In genomic region chr8:95390312-95390711, GRCm38 (mm10) we compare ENCODE assay signal across 13 mouse cellular contexts. TPM values are rescaled to one million over a fixed set of nuclear protein-coding genes. Genes with fewer than 3 reads are reported as not detected.
DNase-seq lines count a peak whose midpoint lies in the region; ATAC-seq and TF ChIP-seq lines count a peak whose summit lies in the region.
"Had no signal": no experiment of that assay in that cellular context is flagged by ENCODE, and none has a peak within 500 bp of the region (broad histone marks: within the 10 kb centered on the region; RNA-seq: fewer than 3 reads in every experiment).

No protein-coding gene starts in this region.

- no peaks in the 10 kb centered on the region for H3K36me3 ChIP-seq in kidney, postnatal 0 days (ENCODE audit: insufficient read depth, low read length)
- H3K36me3 ChIP-seq in limb, embryonic 10.5 days, result no peaks in the 10 kb centered on the region
- H3K36me3 ChIP-seq: heart, embryonic 12.5 days; hindbrain, embryonic 15.5 days; kidney, embryonic 15.5 days had no signal

- no peak overlapping the region for H3K9ac ChIP-seq in kidney, postnatal 0 days (ENCODE audit: low read depth, low read length)
- H3K9ac ChIP-seq: heart, embryonic 12.5 days; hindbrain, embryonic 15.5 days; kidney, embryonic 15.5 days had no signal

- no peak overlapping the region for H3K4me2 ChIP-seq in kidney, postnatal 0 days (ENCODE audit: low read length)
- H3K4me2 ChIP-seq: heart, embryonic 12.5 days; hindbrain, embryonic 15.5 days; kidney, embryonic 15.5 days had no signal

- H3K9me3 ChIP-seq in kidney, postnatal 0 days (replicated peaks; ENCODE audit: low read length), result no peaks in the 10 kb centered on the region
- H3K9me3 ChIP-seq in limb, embryonic 10.5 days (replicated peaks), result no peaks in the 10 kb centered on the region
- H3K9me3 ChIP-seq: heart, embryonic 12.5 days; hindbrain, embryonic 15.5 days; kidney, embryonic 15.5 days had no signal

- no peak for DNase-seq in kidney, postnatal 0 days (ENCODE audit: low spot score)
- DNase-seq in kidney, postnatal 36 days, result no peak
- DNase-seq in T-cell, adult 2 months (ENCODE audit: low spot score), result peak; percentile 53
- DNase-seq in limb, embryonic 10.5 days (ENCODE audit: low spot score), result no peak
- DNase-seq in thymus, postnatal 36 days, result peak; percentile 31 to 45
- DNase-seq in gastrocnemius, adult 8-10 months (ENCODE audit: low spot score in 2 of 2), result no peak
- no peak for DNase-seq in left cerebral cortex, postnatal 25 days (ENCODE audit: low spot score in 2 of 2)
- DNase-seq: cerebellum, postnatal 25 days; gastrocnemius, postnatal 14 days; lung, postnatal 4 days had no signal

- no peaks in the 10 kb centered on the region for H3K27me3 ChIP-seq in kidney, postnatal 0 days (ENCODE audit: insufficient read depth, low read length)
- H3K27me3 ChIP-seq in limb, embryonic 10.5 days (ENCODE audit: low read depth, poor library complexity, severe bottlenecking), result no peaks in the 10 kb centered on the region
- H3K27me3 ChIP-seq: heart, embryonic 12.5 days; hindbrain, embryonic 15.5 days; kidney, embryonic 15.5 days had no signal

- no peak for TF ChIP-seq CTCF in kidney, postnatal 0 days (IDR thresholded peaks at IDR 0.05; ENCODE audit: low read depth)

- H3K27ac ChIP-seq in kidney, postnatal 0 days, result 0 out of 2 replicates have a peak overlapping the region, but pooled peaks have one; percentile 13
- H3K27ac ChIP-seq in limb, embryonic 10.5 days, result peak overlapping the region; percentile 25
- H3K27ac ChIP-seq: hindbrain, embryonic 15.5 days had no signal

- intact Hi-C loops in left cerebral cortex, postnatal 25 days (cut with DNase I), result no loop called here

- peaks cover 12% of the 10 kb centered on the region; the same call in 1 of the 2 replicates for H3K4me1 ChIP-seq in kidney, postnatal 0 days (replicated peaks; ENCODE audit: insufficient read depth, low read length)
- H3K4me1 ChIP-seq in limb, embryonic 10.5 days, result peaks cover 10% of the 10 kb centered on the region
- H3K4me1 ChIP-seq: hindbrain, embryonic 15.5 days had no signal

- WGBS in kidney, postnatal 0 days, result 69% methylated on average over 4 of the region's 4 CpGs
- 67% methylated on average over 4 of the region's 4 CpGs for WGBS in limb, embryonic 10.5 days

- ATAC-seq in kidney, postnatal 0 days (replicated peaks; ENCODE audit: low FRiP score, low read depth), result no peak

- no peak overlapping the region for H3K4me3 ChIP-seq in kidney, postnatal 0 days (replicated peaks; ENCODE audit: low read depth, low read length)
- H3K4me3 ChIP-seq in limb, embryonic 10.5 days, result no peak overlapping the region
- H3K4me3 ChIP-seq: heart, embryonic 12.5 days; hindbrain, embryonic 15.5 days; kidney, embryonic 15.5 days had no signal

RNA-seq across cellular contexts. Expression of gene Mmp15, which starts 38.2 kb away (rescaled TPM):
- 5.0 and 5.8 TPM in 2 replicates for polyA plus RNA-seq in kidney, postnatal 0 days (2015; fragmentation: Nextera tagmentation; extraction: Ambion mirVana)
- 9.5 and 10.3 TPM in 2 replicates for polyA plus RNA-seq in limb, embryonic 10.5 days (2016; fragmentation: Nextera tagmentation; extraction: Ambion mirVana)
- total RNA-seq in gastrocnemius, adult 8-10 months (2022), result 10 to 100 TPM; 13.0 to 18.3 (median 14.1) TPM
- total RNA-seq in left cerebral cortex, postnatal 25 days (2021), result 10 to 100 TPM; 20.9 TPM

RNA-seq across cellular contexts. Expression of gene Cfap20, which starts 44.4 kb away (rescaled TPM):
- polyA plus RNA-seq in kidney, postnatal 0 days (2015; fragmentation: Nextera tagmentation; extraction: Ambion mirVana), result 126 and 129 TPM in 2 replicates
- 134 and 143 TPM in 2 replicates for polyA plus RNA-seq in limb, embryonic 10.5 days (2016; fragmentation: Nextera tagmentation; extraction: Ambion mirVana)
- total RNA-seq in gastrocnemius, adult 8-10 months (2022), result 1 to 10 TPM; 3.6 to 6.4 (median 5.3) TPM
- 10 to 100 TPM; 57.8 to 60.0 TPM for total RNA-seq in left cerebral cortex, postnatal 25 days (2021)

RNA-seq across cellular contexts. Expression of gene Usb1, which starts 58.2 kb away (rescaled TPM):
- polyA plus RNA-seq in kidney, postnatal 0 days (2015; fragmentation: Nextera tagmentation; extraction: Ambion mirVana), result 42.9 and 45.6 TPM in 2 replicates
- 42.0 and 45.2 TPM in 2 replicates for polyA plus RNA-seq in limb, embryonic 10.5 days (2016; fragmentation: Nextera tagmentation; extraction: Ambion mirVana)
- 1 to 10 TPM; 4.0 to 7.4 (median 6.1) TPM for total RNA-seq in gastrocnemius, adult 8-10 months (2022)
- 10 to 100 TPM; 13.5 to 14.0 TPM for total RNA-seq in left cerebral cortex, postnatal 25 days (2021)

RNA-seq across cellular contexts. Expression of gene Zfp319, which starts 58.6 kb away (rescaled TPM):
- 6.3 and 6.6 TPM in 2 replicates for polyA plus RNA-seq in kidney, postnatal 0 days (2015; fragmentation: Nextera tagmentation; extraction: Ambion mirVana)
- 10.3 and 11.5 TPM in 2 replicates for polyA plus RNA-seq in limb, embryonic 10.5 days (2016; fragmentation: Nextera tagmentation; extraction: Ambion mirVana)
- 1 to 10 TPM; 2.8 to 3.8 (median 2.9) TPM for total RNA-seq in gastrocnemius, adult 8-10 months (2022)
- total RNA-seq in left cerebral cortex, postnatal 25 days (2021), result 10 to 100 TPM; 15.0 to 17.5 TPM

Comparison
In these comparisons a context has a peak if more than half of its experiments do, and no peak if none do; other contexts are left out.
1. DNase-seq: peak in T-cell, adult 2 months (single experiment) and thymus, postnatal 36 days (2 of 2); none in kidney, postnatal 0 days (single experiment), kidney, postnatal 36 days (0 of 2), limb, embryonic 10.5 days (single experiment), gastrocnemius, adult 8-10 months (0 of 2) and left cerebral cortex, postnatal 25 days (0 of 2).
2. RNA of gene Cfap20, which starts 44.4 kb away (total RNA-seq): 57.8 to 60.0 TPM in left cerebral cortex, postnatal 25 days; 3.6 to 6.4 TPM in gastrocnemius, adult 8-10 months; every median in the first group is over 4 times any median in the second.